Mouse (Mus musculus): ENCODE measurements around the gene Ltb. TPM values are rescaled to one million over a fixed set of nuclear protein-coding genes. Genes with fewer than 3 reads are reported as not detected.
A peak's percentile ranks its signal among the peaks of the same experiment; 100 is the strongest.

Gene Ltb
- polyA plus RNA-seq, 1 experiment: 0.05 TPM

- H3K4me3 ChIP-seq: peak within 1 kb of the TSS; percentile 94
- H3K79me2 ChIP-seq (ENCODE audit: control insufficient read depth, insufficient read depth): peaks cover 21% of the 10 kb centered on the region
- no peaks in the 10 kb centered on the region for H3K27me3 ChIP-seq (ENCODE audit: control insufficient read depth, insufficient read depth, insufficient read length)
- H3K36me3 ChIP-seq (ENCODE audit: control insufficient read depth, insufficient read depth): peaks cover 3% of the 10 kb centered on the region
- H3K4me2 ChIP-seq (ENCODE audit: low read depth): peak within 1 kb of the TSS; percentile 92
- no peak for TF ChIP-seq TCF3 (IDR thresholded peaks at IDR 0.05; ENCODE audit: insufficient read length, low read depth)
- TF ChIP-seq MYOD1 (IDR thresholded peaks at IDR 0.05; ENCODE audit: control insufficient read depth in 1 of 3, insufficient read length in 2 of 3, low read depth in 2 of 3): peak in 1 of 3 experiments; percentile 12
- peak; percentile 72 for TF ChIP-seq POLR2A (IDR thresholded peaks at IDR 0.05; ENCODE audit: insufficient read length, low read depth)
- no peak for TF ChIP-seq E2F4 (IDR thresholded peaks at IDR 0.05; ENCODE audit: insufficient read depth)
- no peak for TF ChIP-seq SRF (IDR thresholded peaks at IDR 0.05; ENCODE audit: control insufficient read depth, insufficient read length, low read depth)
- TF ChIP-seq USF1 (IDR thresholded peaks at IDR 0.05; ENCODE audit: low read depth): no peak
- no peak for TF ChIP-seq MYOG (IDR thresholded peaks at IDR 0.05; ENCODE audit: control insufficient read depth in 1 of 3, insufficient read depth in 1 of 3, insufficient read length in 2 of 3, low read depth in 2 of 3)
- TF ChIP-seq REST (IDR thresholded peaks at IDR 0.05; ENCODE audit: insufficient read depth, insufficient read length): no peak
- TF ChIP-seq CEBPB (IDR thresholded peaks at IDR 0.05; ENCODE audit: insufficient read depth, poor library complexity, severe bottlenecking): 0 out of 2 replicates have a peak, but pooled peaks have one; percentile 29
- TF ChIP-seq MAX (IDR thresholded peaks at IDR 0.05; ENCODE audit: low read depth): no peak
- peak; percentile 82 for TF ChIP-seq POLR2AphosphoS2 (IDR thresholded peaks at IDR 0.05; ENCODE audit: insufficient read length, low read depth)
- peak within 1 kb of the TSS; percentile 80 for H3ac ChIP-seq (ENCODE audit: control insufficient read depth, insufficient read length)
Measured at GRCm38 (mm10) chr17:35235614-35236389, 41.6 kb downstream of the Ltb start, which contains the start of gene Nfkbil1. TSS of gene Nfkbil1 (minus strand) at chr17:35235792.

- Histone ChIP-seq H3K36me3 (ENCODE audit: control insufficient read depth, insufficient read depth) (peaks cover 3% of the 10 kb centered on the region), H3K79me2 (ENCODE audit: control insufficient read depth, insufficient read depth) (peaks cover 16% of the 10 kb centered on the region), H3K27me3 (ENCODE audit: control insufficient read depth, insufficient read depth, insufficient read length) (no peaks in the 10 kb centered on the region), H3K4me3 (peak overlapping the region; percentile 94), H3ac (ENCODE audit: control insufficient read depth, insufficient read length) (peak overlapping the region; percentile 80), H3K4me2 (ENCODE audit: low read depth) (peak overlapping the region; percentile 92)
- TF ChIP-seq MAX (IDR thresholded peaks at IDR 0.05; ENCODE audit: low read depth) (no peak), POLR2A (IDR thresholded peaks at IDR 0.05; ENCODE audit: insufficient read length, low read depth) (no peak), E2F4 (IDR thresholded peaks at IDR 0.05; ENCODE audit: insufficient read depth) (no peak), REST (IDR thresholded peaks at IDR 0.05; ENCODE audit: insufficient read depth, insufficient read length) (no peak), POLR2AphosphoS2 (IDR thresholded peaks at IDR 0.05; ENCODE audit: insufficient read length, low read depth) (peak; percentile 54), SRF (IDR thresholded peaks at IDR 0.05; ENCODE audit: control insufficient read depth, insufficient read length, low read depth) (no peak), TCF12 (IDR thresholded peaks at IDR 0.05; ENCODE audit: insufficient read depth, poor library complexity, severe bottlenecking) (no peak), USF1 (IDR thresholded peaks at IDR 0.05; ENCODE audit: low read depth) (no peak), MYOD1 (IDR thresholded peaks at IDR 0.05; ENCODE audit: control insufficient read depth in 1 of 3, insufficient read length in 2 of 3, low read depth in 2 of 3) (peak; percentile 22 to 95 (median 88)), CEBPB (IDR thresholded peaks at IDR 0.05; ENCODE audit: insufficient read depth, poor library complexity, severe bottlenecking) (no peak), MYOG (IDR thresholded peaks at IDR 0.05; ENCODE audit: control insufficient read depth in 1 of 3, insufficient read depth in 1 of 3, insufficient read length in 2 of 3, low read depth in 2 of 3) (peak; percentile 8 to 89 (median 78))
Measured at GRCm38 (mm10) chr17:35236390-35236746, 42.1 kb downstream of the Ltb start.

DNA sequence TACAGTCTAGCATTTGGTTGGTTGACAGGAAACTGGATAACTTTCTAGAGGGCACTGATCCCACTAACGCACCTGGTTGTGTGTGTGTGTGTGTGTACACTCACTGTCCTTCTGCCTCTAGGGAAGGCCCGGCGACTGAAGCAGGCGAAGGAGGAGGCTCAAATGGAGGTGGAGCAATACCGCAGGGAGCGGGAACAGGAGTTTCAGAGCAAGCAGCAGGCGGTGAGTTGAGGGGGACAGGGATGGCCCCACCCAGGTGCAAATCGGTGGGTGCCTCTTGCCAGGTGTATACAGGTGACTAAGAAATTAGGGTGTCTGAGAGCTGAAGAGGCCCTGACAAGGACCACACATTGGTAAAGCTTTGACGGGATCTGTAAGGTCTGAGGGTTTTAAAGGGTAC is 42.8 kb downstream of the Ltb start:
- H3K27me3 ChIP-seq (ENCODE audit: control insufficient read depth, insufficient read depth, insufficient read length): no peaks in the 10 kb centered on the region
- H3K4me3 ChIP-seq: no peak overlapping the region
- H3K79me2 ChIP-seq (ENCODE audit: control insufficient read depth, insufficient read depth): peaks cover 18% of the 10 kb centered on the region
- no peak for TF ChIP-seq CEBPB (IDR thresholded peaks at IDR 0.05; ENCODE audit: insufficient read depth, poor library complexity, severe bottlenecking)
- no peak for TF ChIP-seq SRF (IDR thresholded peaks at IDR 0.05; ENCODE audit: control insufficient read depth, insufficient read length, low read depth)
- TF ChIP-seq E2F4 (IDR thresholded peaks at IDR 0.05; ENCODE audit: insufficient read depth): no peak
- no peak for TF ChIP-seq TCF12 (IDR thresholded peaks at IDR 0.05; ENCODE audit: insufficient read depth, poor library complexity, severe bottlenecking)
- TF ChIP-seq MAX (IDR thresholded peaks at IDR 0.05; ENCODE audit: low read depth): no peak
- no peak for TF ChIP-seq MYOD1 (IDR thresholded peaks at IDR 0.05; ENCODE audit: control insufficient read depth in 1 of 3, insufficient read length in 2 of 3, low read depth in 2 of 3)
- no peak for TF ChIP-seq REST (IDR thresholded peaks at IDR 0.05; ENCODE audit: insufficient read depth, insufficient read length)
- TF ChIP-seq USF1 (IDR thresholded peaks at IDR 0.05; ENCODE audit: low read depth): no peak
- no peak for TF ChIP-seq MYOG (IDR thresholded peaks at IDR 0.05; ENCODE audit: control insufficient read depth in 1 of 3, insufficient read depth in 1 of 3, insufficient read length in 2 of 3, low read depth in 2 of 3)
- TF ChIP-seq POLR2A (IDR thresholded peaks at IDR 0.05; ENCODE audit: insufficient read length, low read depth): no peak
- TF ChIP-seq POLR2AphosphoS2 (IDR thresholded peaks at IDR 0.05; ENCODE audit: insufficient read length, low read depth): no peak
- no peak for TF ChIP-seq TCF3 (IDR thresholded peaks at IDR 0.05; ENCODE audit: insufficient read length, low read depth)
- no peak overlapping the region for H3K4me2 ChIP-seq (ENCODE audit: low read depth)
- no peak overlapping the region for H3ac ChIP-seq (ENCODE audit: control insufficient read depth, insufficient read length)
- H3K36me3 ChIP-seq (ENCODE audit: control insufficient read depth, insufficient read depth): peaks cover 3% of the 10 kb centered on the region

GRCm38 (mm10) chr17:35237504-35237903 is 43.3 kb downstream of the Ltb start:
- no peak overlapping the region for H3K4me3 ChIP-seq
- H3ac ChIP-seq (ENCODE audit: control insufficient read depth, insufficient read length): no peak overlapping the region
- TF ChIP-seq REST (IDR thresholded peaks at IDR 0.05; ENCODE audit: insufficient read depth, insufficient read length) (no peak), MAX (IDR thresholded peaks at IDR 0.05; ENCODE audit: low read depth) (no peak), TCF3 (IDR thresholded peaks at IDR 0.05; ENCODE audit: insufficient read length, low read depth) (no peak), MYOD1 (IDR thresholded peaks at IDR 0.05; ENCODE audit: control insufficient read depth in 1 of 3, insufficient read length in 2 of 3, low read depth in 2 of 3) (no peak), USF1 (IDR thresholded peaks at IDR 0.05; ENCODE audit: low read depth) (no peak), MYOG (IDR thresholded peaks at IDR 0.05; ENCODE audit: control insufficient read depth in 1 of 3, insufficient read depth in 1 of 3, insufficient read length in 2 of 3, low read depth in 2 of 3) (no peak), TCF12 (IDR thresholded peaks at IDR 0.05; ENCODE audit: insufficient read depth, poor library complexity, severe bottlenecking) (no peak), SRF (IDR thresholded peaks at IDR 0.05; ENCODE audit: control insufficient read depth, insufficient read length, low read depth) (no peak), CEBPB (IDR thresholded peaks at IDR 0.05; ENCODE audit: insufficient read depth, poor library complexity, severe bottlenecking) (no peak), POLR2A (IDR thresholded peaks at IDR 0.05; ENCODE audit: insufficient read length, low read depth) (no peak), E2F4 (IDR thresholded peaks at IDR 0.05; ENCODE audit: insufficient read depth) (no peak), POLR2AphosphoS2 (IDR thresholded peaks at IDR 0.05; ENCODE audit: insufficient read length, low read depth) (no peak)
- H3K27me3 ChIP-seq (ENCODE audit: control insufficient read depth, insufficient read depth, insufficient read length): no peaks in the 10 kb centered on the region
- no peak overlapping the region for H3K4me2 ChIP-seq (ENCODE audit: low read depth)
- H3K79me2 ChIP-seq (ENCODE audit: control insufficient read depth, insufficient read depth): peaks cover 23% of the 10 kb centered on the region
- H3K36me3 ChIP-seq (ENCODE audit: control insufficient read depth, insufficient read depth): peaks cover 3% of the 10 kb centered on the region
